Mouse (Mus musculus) effector memory CD4-positive, alpha-beta T cell, adult 7 months (primary cell): ENCODE measurements around the gene Mrs2. TPM values are rescaled to one million over a fixed set of nuclear protein-coding genes. Genes with fewer than 3 reads are reported as not detected.

ENCODE experiments used
- polyA plus RNA-seq: library from polyadenylated mRNA; unstranded; fragments of 100-300 nt; shearing (Covaris generic); gene quantifications from one replicate; pipeline ENCODE4 v1.2.1, GENCODE M21; 2017

Mrs2 gene
- polyA plus RNA-seq: 40.6 TPM

GRCm38 (mm10) chr13:25019793-25020539 is at the start of gene Mrs2:
Gene Mrs2 (minus strand): TSS chr13:25020379.

GRCm38 (mm10) chr13:25055873-25056667 is 35.9 kb upstream of the Mrs2 start, which contains the start of gene Dcdc2a:
Gene Dcdc2a (plus strand): TSS chr13:25056004.

GRCm38 (mm10) chr13:24942512-24943282 is 77.5 kb downstream of the Mrs2 start, which contains the start of gene Gpld1:
Gene Gpld1 (plus strand): TSS chr13:24943152.

Other genes with a start within 250 kb of the Mrs2 start
- 20.7 TPM for gene BC005537, start 218.7 kb downstream of the Mrs2 start, polyA plus RNA-seq
- 42.6 TPM for gene Acot13, start 188.8 kb downstream of the Mrs2 start, polyA plus RNA-seq
- gene Tdp2, start 188.7 kb downstream of the Mrs2 start, polyA plus RNA-seq: 89.6 TPM
- gene D130043K22Rik, start 175.2 kb downstream of the Mrs2 start, polyA plus RNA-seq: 0.26 TPM
- gene Aldh5a1, start 82.7 kb downstream of the Mrs2 start, polyA plus RNA-seq: 0.67 TPM
- 0.27 TPM for gene Gpld1, start 77.2 kb downstream of the Mrs2 start, polyA plus RNA-seq
- not detected for gene Dcdc2a, start 35.6 kb upstream of the Mrs2 start, polyA plus RNA-seq